Mouse (Mus musculus): Measurements from ENCODE around the gene Srgap2.

The Srgap2 gene

GRCm38 (mm10) chr1:131417821-131418660 is 109.1 kb downstream of the Srgap2 start:
- DNase-seq (ENCODE audit: low read depth), result no peak

- no peak for DNase-seq (ENCODE audit: low read depth)
These were observed 109.9 kb downstream of the Srgap2 start for GRCm38 (mm10) chr1:131417059-131417750.

GRCm38 (mm10) chr1:131403567-131403966 is 123.6 kb downstream of the Srgap2 start:
- no peak for DNase-seq (ENCODE audit: low read depth)

GRCm38 (mm10) chr1:131400844-131401243 is 126.3 kb downstream of the Srgap2 start:
- DNase-seq (ENCODE audit: low read depth), result no peak

GRCm38 (mm10) chr1:131398181-131398580 is 129.0 kb downstream of the Srgap2 start:
- DNase-seq (ENCODE audit: low read depth), result no peak

- peak; percentile 46 for DNase-seq (ENCODE audit: low read depth)
These were observed 142.7 kb downstream of the Srgap2 start for GRCm38 (mm10) chr1:131384406-131384805.

- DNase-seq (ENCODE audit: low read depth), result no peak
These were observed 145.0 kb downstream of the Srgap2 start for GRCm38 (mm10) chr1:131382184-131382583.

- no peak for DNase-seq (ENCODE audit: low read depth)
These were observed 146.9 kb downstream of the Srgap2 start for GRCm38 (mm10) chr1:131380254-131380653.

- no peak for DNase-seq (ENCODE audit: low read depth)
These were observed 148.2 kb downstream of the Srgap2 start for GRCm38 (mm10) chr1:131378914-131379474.

GRCm38 (mm10) chr1:131378081-131378913 is 148.9 kb downstream of the Srgap2 start:
- no peak for DNase-seq (ENCODE audit: low read depth)

- no peak for DNase-seq (ENCODE audit: low read depth)
These were observed 161.3 kb downstream of the Srgap2 start for GRCm38 (mm10) chr1:131365832-131366231.

- DNase-seq (ENCODE audit: low read depth), result no peak
These were observed 162.7 kb downstream of the Srgap2 start for GRCm38 (mm10) chr1:131364432-131364831.

GRCm38 (mm10) chr1:131363887-131364286 is 163.3 kb downstream of the Srgap2 start:
- DNase-seq (ENCODE audit: low read depth), result no peak

- DNase-seq (ENCODE audit: low read depth), result no peak
These were observed 165.1 kb downstream of the Srgap2 start for GRCm38 (mm10) chr1:131362089-131362488.

- no peak for DNase-seq (ENCODE audit: low read depth)
These were observed 166.4 kb downstream of the Srgap2 start for GRCm38 (mm10) chr1:131360800-131361199.

GRCm38 (mm10) chr1:131359609-131360008 is 167.5 kb downstream of the Srgap2 start:
- DNase-seq (ENCODE audit: low read depth), result no peak

- DNase-seq (ENCODE audit: low read depth), result no peak
These were observed 169.9 kb downstream of the Srgap2 start for GRCm38 (mm10) chr1:131357213-131357612.

GRCm38 (mm10) chr1:131351436-131351835 is 175.7 kb downstream of the Srgap2 start:
- DNase-seq (ENCODE audit: low read depth), result no peak

GRCm38 (mm10) chr1:131349993-131350510 is 177.1 kb downstream of the Srgap2 start:
- no peak for DNase-seq (ENCODE audit: low read depth)

- no peak for DNase-seq (ENCODE audit: low read depth)
These were observed 179.4 kb downstream of the Srgap2 start for GRCm38 (mm10) chr1:131347708-131348107.

- no peak for DNase-seq (ENCODE audit: low read depth)
These were observed 180.1 kb downstream of the Srgap2 start for GRCm38 (mm10) chr1:131346916-131347555.
